Mouse (Mus musculus) MEL (cell line): ENCODE data around the gene Cdkn2aipnl. TPM values are rescaled to one million over a fixed set of nuclear protein-coding genes. Genes with fewer than 3 reads are reported as not detected.

ENCODE experiments used
- DNase-seq: peaks from one replicate; pipeline ENCODE4 v3.0.0; 2011; ENCODE audit warnings: low read depth, low spot score
- H3K27ac ChIP-seq: 2 replicates; pipeline ENCODE4 v1.5.1; 2012; ENCODE audit warnings: low read depth, mild to moderate bottlenecking, control low read depth, low read length, moderate library complexity; ENCODE audit not compliant: control insufficient read depth
- H3K27me3 ChIP-seq, 2 experiments: fragments of 150-350 bp in 1 of 2; sonication (generic) in 1 of 2; 2 replicates each; pipeline ENCODE4 v1.6.1; 2012; ENCODE audit warnings: low read length in 2 of 2, mild to moderate bottlenecking in 2 of 2, improper control_type of control experiment in 1 of 2, moderate library complexity in 1 of 2; ENCODE audit not compliant: insufficient read depth in 2 of 2, control insufficient read depth in 1 of 2
- H3K36me3 ChIP-seq, 2 experiments: 2 replicates each; pipeline ENCODE4 v1.6.1; 2012 to 2014; ENCODE audit warnings: low read length in 2 of 2, improper control_type of control experiment in 1 of 2, inconsistent platforms in 1 of 2, mild to moderate bottlenecking in 1 of 2; ENCODE audit not compliant: insufficient read depth in 2 of 2, control insufficient read depth in 1 of 2
- H3K4me1 ChIP-seq, 2 experiments: fragments of 150-350 bp in 1 of 2; sonication (generic) in 1 of 2; 2 replicates each; pipeline ENCODE4 v1.6.1; 2012; ENCODE audit warnings: low read length in 2 of 2, improper control_type of control experiment in 1 of 2, mild to moderate bottlenecking in 1 of 2; ENCODE audit not compliant: insufficient read depth in 2 of 2, control insufficient read depth in 1 of 2
- H3K4me3 ChIP-seq, 2 experiments: fragments of 150-350 bp in 1 of 2; sonication (generic) in 1 of 2; 2 replicates each; pipeline ENCODE4 v1.5.1; 2012; ENCODE audit warnings: low read depth in 2 of 2, low read length in 2 of 2, mild to moderate bottlenecking in 2 of 2, moderate library complexity in 2 of 2, control low read depth in 1 of 2, improper control_type of control experiment in 1 of 2; ENCODE audit not compliant: control insufficient read depth in 1 of 2, insufficient read depth in 1 of 2
- H3K79me2 ChIP-seq: 2 replicates; pipeline ENCODE4 v1.6.1; 2012; ENCODE audit warnings: mild to moderate bottlenecking, low read length, moderate library complexity; ENCODE audit not compliant: control insufficient read depth, poor library complexity, insufficient read depth
- H3K9ac ChIP-seq: 2 replicates; pipeline ENCODE4 v1.6.1; 2012; ENCODE audit warnings: low read depth, mild to moderate bottlenecking, control low read depth, low read length, moderate library complexity; ENCODE audit not compliant: control insufficient read depth, poor library complexity, severe bottlenecking
- H3K9me3 ChIP-seq: fragments of 150-350 bp; sonication (generic); replicated peaks from 2 replicates; pipeline ENCODE4 v1.6.1; 2012; ENCODE audit warnings: mild to moderate bottlenecking, low read length, improper control_type of control experiment, moderate library complexity; ENCODE audit not compliant: insufficient read depth
- MAX ChIP-seq: IDR thresholded peaks from 2 replicates; pipeline ENCODE4 v1.6.1; 2011; ENCODE audit warnings: low read length, improper control_type of control experiment
- RAD21 ChIP-seq: IDR thresholded peaks from 2 replicates; pipeline ENCODE4 v1.6.1; 2011; ENCODE audit warnings: mild to moderate bottlenecking, low read depth, low read length, improper control_type of control experiment
- TAL1 ChIP-seq: IDR thresholded peaks from 2 replicates; pipeline ENCODE4 v1.6.1; 2012; ENCODE audit warnings: mild to moderate bottlenecking, inconsistent platforms, low read length, moderate library complexity, mixed read lengths
- polyA plus RNA-seq, 2 experiments: library from polyadenylated mRNA; stranded (reverse) in 1 of 2; unstranded in 1 of 2; fragments of >175 nt in 1 of 2; fragments of >200 nt in 1 of 2; gene quantifications; 2 replicates each; pipeline versions ENCODE4 v1.2.1 to v1.2.4; 2012; ENCODE audit warnings: low replicate concordance in 2 of 2, low read depth in 1 of 2; ENCODE audit not compliant: insufficient read length in 2 of 2, insufficient read depth in 1 of 2, missing spikeins in 1 of 2
- total RNA-seq: library from RNA; depleted of rRNA; stranded (reverse); fragments of 300-350 nt; gene quantifications from 2 replicates; pipeline ENCODE4 v1.2.3, GENCODE M21; 2012; rRNA removed

Gene Cdkn2aipnl
- total and polyA plus RNA-seq, 3 experiments, result 74.5 to 111 TPM; not detected in 1

GRCm38 (mm10) chr11:52018217-52018616 lies 50.8 kb downstream of the Cdkn2aipnl start:
- H3K9ac ChIP-seq, result no peak overlapping the region
- H3K4me1 ChIP-seq, result peaks cover 2 to 3% of the 10 kb centered on the region in 2 experiments; a peak in 2 of 4 replicates
- no peaks in the 10 kb centered on the region for H3K79me2 ChIP-seq
- no peaks in the 10 kb centered on the region for H3K27me3 ChIP-seq
- DNase-seq, result no peak
- H3K36me3 ChIP-seq, result no peaks in the 10 kb centered on the region; a peak in 1 of 4 replicates
- TF ChIP-seq TAL1 (no peak), MAX (no peak), RAD21 (no peak)
- H3K9me3 ChIP-seq, result no peaks in the 10 kb centered on the region
- H3K27ac ChIP-seq, result no peak overlapping the region
- no peak overlapping the region for H3K4me3 ChIP-seq

Other genes starting within 250 kb of the Cdkn2aipnl start
- gene Sec24a, start 204.0 kb upstream of the Cdkn2aipnl start, total RNA-seq, result 5.3 TPM in 2 replicates
- 10 to 100 TPM; 14.1 to 38.2 TPM for gene Sec24a, start 204.0 kb upstream of the Cdkn2aipnl start, polyA plus RNA-seq
- 99.0 and 104 TPM in 2 replicates for gene Sar1b, start 204.0 kb upstream of the Cdkn2aipnl start, total RNA-seq
- gene Sar1b, start 204.0 kb upstream of the Cdkn2aipnl start, polyA plus RNA-seq, result 100 to 1,000 TPM in 1 of 2 experiments, not detected in 1; 124 TPM
- 4.5 and 5.4 TPM in 2 replicates for gene Jade2, start 110.0 kb upstream of the Cdkn2aipnl start, total RNA-seq
- 10 to 100 TPM in 1 of 2 experiments, not detected in 1; 13.0 TPM for gene Jade2, start 110.0 kb upstream of the Cdkn2aipnl start, polyA plus RNA-seq
- 35.4 and 39.5 TPM in 2 replicates for gene Ube2b, start 33.1 kb downstream of the Cdkn2aipnl start, total RNA-seq
- 100 to 1,000 TPM in 1 of 2 experiments, not detected in 1; 112 TPM for gene Ube2b, start 33.1 kb downstream of the Cdkn2aipnl start, polyA plus RNA-seq
- gene Cdkl3, start 36.6 kb downstream of the Cdkn2aipnl start, total RNA-seq, result 4.4 and 4.9 TPM in 2 replicates
- gene Cdkl3, start 36.6 kb downstream of the Cdkn2aipnl start, polyA plus RNA-seq, result 1 to 10 TPM in 1 of 2 experiments, not detected in 1; 3.7 TPM
- gene Ppp2ca, start 131.0 kb downstream of the Cdkn2aipnl start, total RNA-seq, result 78.2 and 89.5 TPM in 2 replicates
- gene Ppp2ca, start 131.0 kb downstream of the Cdkn2aipnl start, polyA plus RNA-seq, result 100 to 1,000 TPM; 102 to 113 TPM
- not detected in 2 replicates for gene Olfr1373, start 177.9 kb downstream of the Cdkn2aipnl start, total RNA-seq
- gene Olfr1373, start 177.9 kb downstream of the Cdkn2aipnl start, polyA plus RNA-seq, result not detected
- not detected in 2 replicates for gene Olfr1371, start 246.3 kb downstream of the Cdkn2aipnl start, total RNA-seq
- gene Olfr1371, start 246.3 kb downstream of the Cdkn2aipnl start, polyA plus RNA-seq, result not detected